Mouse (Mus musculus) limb, embryonic 11.5 days (tissue): Measurements from ENCODE around the gene Epo. TPM values are rescaled to one million over a fixed set of nuclear protein-coding genes. Genes with fewer than 3 reads are reported as not detected.

ENCODE experiments used
- ATAC-seq: fragments of 200-750 bp; cut with Nextera tagmentation; 2 replicates; pipeline ENCODE4 v1.8.0; 2017; ENCODE audit warnings: low read depth; ENCODE audit not compliant: insufficient number of reproducible peaks, low FRiP score, low TSS enrichment
- DNase-seq: peaks from one replicate; pipeline ENCODE4 v3.0.0-alpha.2; 2015; ENCODE audit warnings: low spot score
- H3K27ac ChIP-seq: fragments of 300-500 bp; sonication (generic); replicated peaks from 2 replicates; pipeline ENCODE4 v1.5.1; 2014; ENCODE audit warnings: low read depth, mild to moderate bottlenecking, low read length
- H3K27me3 ChIP-seq: fragments of 300-500 bp; sonication (generic); 2 replicates; pipeline ENCODE4 v1.6.1; 2014; ENCODE audit warnings: mild to moderate bottlenecking, low read length, mixed read lengths; ENCODE audit not compliant: control insufficient read depth, insufficient read depth
- H3K36me3 ChIP-seq: fragments of 300-500 bp; sonication (generic); 2 replicates; pipeline ENCODE4 v1.6.1; 2014; ENCODE audit warnings: mild to moderate bottlenecking, low read length, moderate library complexity, mixed read lengths; ENCODE audit not compliant: control insufficient read depth, insufficient read depth
- H3K4me1 ChIP-seq: fragments of 300-500 bp; sonication (generic); 2 replicates; pipeline ENCODE4 v1.6.1; 2014; ENCODE audit warnings: low read length, mixed read lengths; ENCODE audit not compliant: control insufficient read depth, insufficient read depth
- H3K4me2 ChIP-seq: fragments of 300-500 bp; sonication (generic); 2 replicates; pipeline ENCODE4 v1.6.1; 2014; ENCODE audit warnings: low read depth, mild to moderate bottlenecking, moderate library complexity; ENCODE audit not compliant: severe bottlenecking
- H3K4me3 ChIP-seq: fragments of 300-500 bp; sonication (generic); 2 replicates; pipeline ENCODE4 v1.5.1; 2014; ENCODE audit warnings: low read depth, low read length
- H3K9ac ChIP-seq: fragments of 300-500 bp; sonication (generic); 2 replicates; pipeline ENCODE4 v1.6.1; 2014; ENCODE audit warnings: mild to moderate bottlenecking, low read length
- H3K9me3 ChIP-seq: fragments of 300-500 bp; sonication (generic); 2 replicates; pipeline ENCODE4 v1.6.1; 2016; ENCODE audit warnings: low read length; ENCODE audit not compliant: control insufficient read depth
- WGBS: fragments of 180-500 bp; shearing (Covaris S2); extraction: QIAGEN DNeasy Blood & Tissue Kit; methylation state at CpG from one replicate; pipeline ENCODE4 v1.1.7; 2014; 5-methylcytosine and 5-hydroxymethylcytosine counted together
- polyA plus RNA-seq: library from polyadenylated mRNA; unstranded; fragments of >200 nt; fragmentation: Nextera tagmentation; extraction: Ambion mirVana; gene quantifications from 2 replicates; pipeline ENCODE4 v1.2.1, GENCODE M21; 2014

Epo gene
- polyA plus RNA-seq, 1 experiment from 2014 or later, result 0.67 TPM

DNA sequence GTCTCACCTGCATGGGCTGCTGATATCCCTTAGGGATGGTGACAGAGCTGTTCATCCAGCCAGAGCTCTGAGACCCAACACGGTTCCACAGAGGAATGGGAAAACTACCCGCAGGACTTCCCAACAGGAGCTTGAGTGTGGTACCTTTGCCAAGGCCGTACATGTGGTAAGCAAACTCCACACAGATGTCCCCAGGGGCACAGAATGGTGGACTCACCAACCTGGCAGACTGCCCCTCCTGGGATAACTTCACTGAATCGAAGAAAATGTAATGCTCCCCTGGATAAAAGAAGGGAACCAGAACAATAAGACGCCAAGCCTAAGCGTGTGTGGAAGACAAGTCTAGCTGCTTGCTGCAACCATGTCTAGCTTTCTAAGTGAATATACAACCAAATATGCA, 66.1 kb downstream of the Epo start:
- Histone ChIP-seq H3K4me3 (no peak overlapping the region), H3K4me2 (no peak overlapping the region), H3K27ac (no peak overlapping the region), H3K27me3 (peaks cover 3% of the 10 kb centered on the region; the same call in 1 of the 2 replicates), H3K36me3 (no peaks in the 10 kb centered on the region), H3K9me3 (no peaks in the 10 kb centered on the region), H3K9ac (no peak overlapping the region), H3K4me1 (no peaks in the 10 kb centered on the region)
- 93% methylated on average over 6 of the region's 6 CpGs for WGBS
- no peak for DNase-seq
- no peak for ATAC-seq

DNA sequence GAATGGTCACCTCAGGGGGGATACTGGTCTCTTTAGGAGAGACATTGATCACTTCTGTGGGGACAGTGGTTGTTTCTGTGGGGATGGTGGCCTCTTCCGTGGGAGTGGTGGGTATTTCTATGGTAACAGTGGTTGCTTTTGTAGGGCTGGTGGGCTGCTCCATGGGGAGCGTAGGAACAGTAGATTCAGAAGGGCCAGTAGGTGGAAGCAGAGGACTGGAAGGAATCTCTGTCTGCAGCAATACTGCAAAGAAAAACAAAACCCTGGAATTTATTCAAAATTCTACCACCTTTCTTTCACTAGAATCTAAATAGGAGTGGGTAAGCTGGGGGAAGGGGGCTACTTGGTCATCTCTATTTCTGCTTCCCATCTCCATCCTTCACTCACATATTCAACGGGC, 68.0 kb downstream of the Epo start:
- no peak overlapping the region for H3K9ac ChIP-seq
- DNase-seq (no peak), ATAC-seq (no peak)
- no peaks in the 10 kb centered on the region for H3K9me3 ChIP-seq
- H3K4me2 ChIP-seq, result no peak overlapping the region
- H3K36me3 ChIP-seq, result no peaks in the 10 kb centered on the region
- 63% methylated on average over 3 of the region's 3 CpGs for WGBS
- no peak overlapping the region for H3K4me3 ChIP-seq
- no peak overlapping the region for H3K27ac ChIP-seq
- peaks cover 3% of the 10 kb centered on the region; the same call in 1 of the 2 replicates for H3K27me3 ChIP-seq
- no peaks in the 10 kb centered on the region for H3K4me1 ChIP-seq

DNA sequence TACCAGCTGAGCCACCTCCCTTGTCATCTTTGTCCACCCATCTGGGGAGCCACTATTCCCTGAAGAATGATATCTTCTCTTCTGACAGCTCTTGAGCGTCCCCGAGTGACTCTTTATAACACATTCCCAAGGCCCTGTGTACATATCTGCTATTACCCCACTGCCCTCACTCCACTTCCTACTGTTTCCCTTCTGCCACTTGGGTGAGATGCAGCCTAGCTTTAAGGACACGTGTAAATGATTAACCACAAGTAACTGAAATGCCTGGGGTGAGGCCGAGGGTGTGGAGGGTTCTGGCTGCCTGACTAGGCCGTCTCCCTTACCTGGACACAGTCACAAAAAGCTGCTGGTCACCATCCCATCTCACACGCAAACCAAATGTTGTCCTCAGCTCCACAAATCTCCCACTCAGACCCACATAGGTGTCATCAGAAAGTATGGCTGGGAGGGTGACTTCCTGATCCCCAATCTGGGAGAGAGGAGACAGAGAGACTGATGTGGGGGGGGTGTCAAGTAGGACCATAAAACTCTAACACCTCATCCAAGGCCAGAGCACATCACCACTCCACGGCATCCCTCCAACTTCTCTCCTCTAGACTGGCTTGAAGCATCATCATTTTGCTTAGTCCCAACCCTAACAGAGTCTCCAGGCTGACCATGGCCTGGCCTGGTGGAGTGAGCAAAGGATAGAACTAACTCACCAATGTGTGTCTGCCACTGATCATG, 77.0 kb downstream of the Epo start:
- no peaks in the 10 kb centered on the region for H3K36me3 ChIP-seq
- no peaks in the 10 kb centered on the region for H3K27me3 ChIP-seq
- no peak overlapping the region for H3K27ac ChIP-seq
- no peak overlapping the region for H3K4me3 ChIP-seq
- WGBS, result 55% methylated on average over 7 of the region's 7 CpGs
- H3K9ac ChIP-seq, result no peak overlapping the region
- ATAC-seq, result no peak
- DNase-seq, result no peak
- H3K4me1 ChIP-seq, result no peaks in the 10 kb centered on the region
- H3K4me2 ChIP-seq, result no peak overlapping the region
- no peaks in the 10 kb centered on the region for H3K9me3 ChIP-seq

DNA sequence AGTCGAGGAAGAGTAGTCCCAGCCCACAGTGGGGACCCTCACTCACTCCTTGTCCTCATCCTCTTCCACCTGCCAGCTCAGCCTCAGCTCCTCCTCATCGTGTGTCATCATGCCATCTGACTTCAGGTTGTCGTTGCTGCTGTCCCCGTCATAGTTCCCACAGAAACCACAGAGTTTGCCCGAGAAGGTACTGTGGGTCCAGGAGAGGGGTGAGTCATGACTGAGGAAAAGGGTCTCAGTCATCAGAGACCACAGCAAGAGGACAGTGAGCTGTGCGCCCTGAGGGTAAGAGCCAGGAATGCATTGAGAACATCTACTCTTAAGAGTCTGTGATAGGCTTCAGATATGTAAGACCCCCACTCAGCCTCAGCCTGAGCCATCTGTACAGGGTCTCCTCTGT, 77.8 kb downstream of the Epo start:
- H3K36me3 ChIP-seq, result no peaks in the 10 kb centered on the region
- WGBS, result 88% methylated on average over 6 of the region's 6 CpGs
- no peak overlapping the region for H3K4me2 ChIP-seq

DNA sequence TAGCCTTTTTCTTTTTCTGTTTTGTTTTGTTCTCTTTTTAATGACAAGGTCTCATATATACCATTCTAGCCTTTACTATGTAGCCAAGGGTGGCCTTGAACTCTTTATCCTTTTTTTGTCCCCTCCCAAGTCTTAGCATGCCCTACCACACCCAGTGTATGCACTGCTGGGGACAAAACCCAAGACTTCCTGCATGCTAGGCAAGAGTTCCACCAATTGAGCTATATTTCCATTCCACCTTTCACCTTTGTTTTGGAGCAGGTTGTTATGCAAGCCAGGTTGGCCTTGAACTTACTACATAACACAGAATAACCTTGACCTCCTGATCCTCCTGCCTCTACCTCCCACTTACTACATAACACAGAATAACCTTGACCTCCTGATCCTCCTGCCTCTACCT, 87.5 kb downstream of the Epo start:
- no peaks in the 10 kb centered on the region for H3K9me3 ChIP-seq
- H3K27ac ChIP-seq, result no peak overlapping the region
- no peak overlapping the region for H3K4me3 ChIP-seq
- H3K9ac ChIP-seq, result no peak overlapping the region
- H3K36me3 ChIP-seq, result no peaks in the 10 kb centered on the region
- H3K4me1 ChIP-seq, result no peaks in the 10 kb centered on the region
- ATAC-seq (no peak), DNase-seq (no peak)
- H3K27me3 ChIP-seq, result no peaks in the 10 kb centered on the region
- no peak overlapping the region for H3K4me2 ChIP-seq

More for the DNA sequence above, 77.8 kb downstream of the Epo start:
- ATAC-seq, result no peak
- no peaks in the 10 kb centered on the region for H3K27me3 ChIP-seq
- no peaks in the 10 kb centered on the region for H3K4me1 ChIP-seq
- no peak overlapping the region for H3K27ac ChIP-seq
- no peak overlapping the region for H3K9ac ChIP-seq
- no peaks in the 10 kb centered on the region for H3K9me3 ChIP-seq
- no peak overlapping the region for H3K4me3 ChIP-seq
- DNase-seq, result no peak

DNA sequence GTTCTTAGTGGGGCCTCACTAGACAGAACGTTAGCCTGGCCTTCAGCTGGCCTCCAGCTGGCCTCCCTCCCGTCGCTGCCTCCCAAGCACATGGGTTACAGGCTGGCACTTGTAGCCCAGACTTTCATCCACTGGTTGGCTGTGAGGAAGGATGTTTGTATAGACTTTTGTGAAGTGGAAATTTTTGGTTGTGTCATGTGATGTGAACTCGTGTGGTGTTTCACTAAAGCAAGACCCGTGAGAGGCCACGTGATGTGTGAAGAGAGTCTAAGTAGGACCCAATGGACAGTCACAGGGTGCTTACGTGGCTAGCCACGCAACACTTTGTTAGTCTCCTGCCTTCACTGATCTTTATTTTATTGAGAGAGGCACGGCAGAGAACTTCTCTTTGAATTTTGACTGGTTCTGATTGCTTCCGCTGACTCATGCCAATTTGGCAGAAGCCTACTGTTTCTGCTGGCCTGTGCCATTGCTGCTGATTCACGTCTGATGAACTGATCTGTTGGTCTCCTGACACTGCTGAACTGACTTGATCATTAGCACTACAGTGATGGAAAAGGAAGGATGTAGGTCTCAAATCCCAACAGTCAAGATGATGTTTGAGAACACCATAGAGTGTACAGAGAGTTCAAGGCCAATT, 92.7 kb downstream of the Epo start:
- no peaks in the 10 kb centered on the region for H3K4me1 ChIP-seq
- 86% methylated on average over 11 of the region's 11 CpGs for WGBS
- H3K9me3 ChIP-seq, result no peaks in the 10 kb centered on the region
- no peaks in the 10 kb centered on the region for H3K36me3 ChIP-seq
- no peak overlapping the region for H3K27ac ChIP-seq
- no peaks in the 10 kb centered on the region for H3K27me3 ChIP-seq
- H3K4me2 ChIP-seq, result no peak overlapping the region
- DNase-seq, result no peak
- no peak overlapping the region for H3K4me3 ChIP-seq
- no peak for ATAC-seq
- no peak overlapping the region for H3K9ac ChIP-seq

DNA sequence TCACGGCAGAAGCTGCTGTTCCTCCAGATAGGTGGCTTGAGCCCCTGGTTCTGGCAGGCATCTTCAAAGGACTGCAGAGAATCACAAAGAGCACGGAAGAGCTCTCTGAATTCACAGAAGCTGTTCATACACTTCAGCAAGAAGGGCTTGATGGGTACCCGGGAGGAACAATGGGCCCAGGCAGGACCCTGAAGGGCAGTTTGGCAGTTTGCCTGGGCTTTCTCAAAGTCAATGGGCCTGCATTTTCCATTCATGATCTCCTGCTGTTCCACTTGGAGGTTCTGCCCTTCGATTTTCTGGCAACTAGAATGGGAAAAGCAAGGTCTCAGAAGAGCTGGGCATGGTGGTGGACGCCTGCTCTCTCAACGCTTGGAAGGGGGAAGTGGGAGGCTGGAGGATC, 99.2 kb downstream of the Epo start:
- no peak overlapping the region for H3K9ac ChIP-seq
- no peak for ATAC-seq
- no peaks in the 10 kb centered on the region for H3K27me3 ChIP-seq
- H3K36me3 ChIP-seq, result no peaks in the 10 kb centered on the region
- no peak for DNase-seq
- no peak overlapping the region for H3K27ac ChIP-seq
- H3K4me3 ChIP-seq, result no peak overlapping the region
- WGBS, result 72% methylated on average over 6 of the region's 6 CpGs
- H3K9me3 ChIP-seq, result no peaks in the 10 kb centered on the region
- no peak overlapping the region for H3K4me2 ChIP-seq
- H3K4me1 ChIP-seq, result no peaks in the 10 kb centered on the region
